Mouse (Mus musculus) testis, postnatal 14 days (tissue): ENCODE measurements around the gene Smarca2.

Experiments
- DNase-seq: peaks from one replicate; pipeline ENCODE4 v3.0.0; 2021; ENCODE audit warnings: low spot score

Smarca2 gene

GRCm38 (mm10) chr19:26776066-26777025, 171.5 kb downstream of the Smarca2 start:
- DNase-seq: no peak

GRCm38 (mm10) chr19:26778199-26778598, 173.3 kb downstream of the Smarca2 start:
- DNase-seq: no peak

GRCm38 (mm10) chr19:26781209-26781608, 176.4 kb downstream of the Smarca2 start:
- no peak for DNase-seq

- no peak for DNase-seq
These were observed 183.6 kb downstream of the Smarca2 start for GRCm38 (mm10) chr19:26788446-26788845.

GRCm38 (mm10) chr19:26790386-26791346, 185.8 kb downstream of the Smarca2 start:
- no peak for DNase-seq

- DNase-seq: no peak
These were observed 189.5 kb downstream of the Smarca2 start for GRCm38 (mm10) chr19:26794315-26794714.

GRCm38 (mm10) chr19:26796006-26796405, 191.2 kb downstream of the Smarca2 start:
- DNase-seq: no peak

GRCm38 (mm10) chr19:26804401-26804800, 199.6 kb downstream of the Smarca2 start:
- no peak for DNase-seq

GRCm38 (mm10) chr19:26814629-26815028, 209.8 kb downstream of the Smarca2 start:
- no peak for DNase-seq

GRCm38 (mm10) chr19:26817901-26818300, 213.1 kb downstream of the Smarca2 start:
- no peak for DNase-seq
